Comparison of ENCODE assay signal across 20 mouse cellular contexts in genomic region chr14:30610940-30611339, GRCm38 (mm10). TPM values are rescaled to one million over a fixed set of nuclear protein-coding genes. Genes with fewer than 3 reads are reported as not detected.
DNase-seq lines count a peak whose midpoint lies in the region; ATAC-seq and TF ChIP-seq lines count a peak whose summit lies in the region.
"Had no signal": no experiment of that assay in that cellular context is flagged by ENCODE, and none has a peak within 500 bp of the region (broad histone marks: within the 10 kb centered on the region; RNA-seq: fewer than 3 reads in every experiment).

No protein-coding gene starts in this region.

- no peaks in the 10 kb centered on the region for H3K9me3 ChIP-seq in hindbrain, embryonic 10.5 days
- H3K9me3 ChIP-seq in hindbrain, postnatal 0 days (ENCODE audit: low read length): no peaks in the 10 kb centered on the region
- H3K9me3 ChIP-seq in midbrain, embryonic 11.5 days (ENCODE audit: control insufficient read depth, low read length): no peaks in the 10 kb centered on the region
- H3K9me3 ChIP-seq in midbrain, embryonic 13.5 days: no peaks in the 10 kb centered on the region
- H3K9me3 ChIP-seq in liver, embryonic 11.5 days (ENCODE audit: control insufficient read depth, low read length): no peaks in the 10 kb centered on the region
- H3K9me3 ChIP-seq: embryonic facial prominence, embryonic 15.5 days; forebrain, embryonic 15.5 days; heart, embryonic 15.5 days; hindbrain, embryonic 15.5 days; intestine, embryonic 15.5 days; liver, embryonic 13.5 days; neural tube, embryonic 15.5 days had no signal

- H3K4me1 ChIP-seq in hindbrain, embryonic 10.5 days (replicated peaks): peaks cover 33% of the 10 kb centered on the region
- H3K4me1 ChIP-seq in hindbrain, postnatal 0 days (ENCODE audit: insufficient read depth, low read length): no peaks in the 10 kb centered on the region
- no peaks in the 10 kb centered on the region; the same call in 1 of the 2 replicates for H3K4me1 ChIP-seq in midbrain, embryonic 11.5 days (ENCODE audit: control insufficient read depth, insufficient read depth, low read length)
- no peaks in the 10 kb centered on the region for H3K4me1 ChIP-seq in midbrain, embryonic 13.5 days (replicated peaks)
- H3K4me1 ChIP-seq in liver, embryonic 11.5 days (replicated peaks; ENCODE audit: control insufficient read depth, insufficient read depth, low read length): peaks cover 11% of the 10 kb centered on the region
- H3K4me1 ChIP-seq: forebrain, embryonic 15.5 days; hindbrain, embryonic 15.5 days; neural tube, embryonic 15.5 days had no signal

- no peak overlapping the region for H3K4me3 ChIP-seq in hindbrain, embryonic 10.5 days
- no peak overlapping the region for H3K4me3 ChIP-seq in hindbrain, postnatal 0 days (ENCODE audit: low read length)
- no peak overlapping the region for H3K4me3 ChIP-seq in midbrain, embryonic 11.5 days (ENCODE audit: low read depth, low read length)
- H3K4me3 ChIP-seq in midbrain, embryonic 13.5 days (replicated peaks): no peak overlapping the region
- H3K4me3 ChIP-seq in liver, embryonic 11.5 days (ENCODE audit: low read depth, low read length): no peak overlapping the region
- H3K4me3 ChIP-seq: embryonic facial prominence, embryonic 15.5 days; forebrain, embryonic 15.5 days; heart, embryonic 15.5 days; hindbrain, embryonic 15.5 days; intestine, embryonic 15.5 days; layer of hippocampus, adult 2 months; liver, embryonic 13.5 days; neural tube, embryonic 15.5 days had no signal

- H3K9ac ChIP-seq in hindbrain, postnatal 0 days (replicated peaks; ENCODE audit: low read length): no peak overlapping the region
- no peak overlapping the region for H3K9ac ChIP-seq in midbrain, embryonic 11.5 days (ENCODE audit: low read length)
- H3K9ac ChIP-seq in midbrain, embryonic 13.5 days (replicated peaks): no peak overlapping the region
- H3K9ac ChIP-seq in liver, embryonic 11.5 days (ENCODE audit: low read depth, low read length): no peak overlapping the region
- H3K9ac ChIP-seq: embryonic facial prominence, embryonic 15.5 days; forebrain, embryonic 15.5 days; heart, embryonic 15.5 days; hindbrain, embryonic 15.5 days; intestine, embryonic 15.5 days; liver, embryonic 13.5 days; neural tube, embryonic 15.5 days had no signal

- peak overlapping the region; percentile 62; the same call in 1 of the 2 replicates for H3K27ac ChIP-seq in hindbrain, embryonic 10.5 days
- no peak overlapping the region for H3K27ac ChIP-seq in hindbrain, postnatal 0 days
- H3K27ac ChIP-seq in midbrain, embryonic 11.5 days (ENCODE audit: low read depth, low read length): no peak overlapping the region
- H3K27ac ChIP-seq in midbrain, embryonic 13.5 days: no peak overlapping the region
- H3K27ac ChIP-seq in liver, embryonic 11.5 days (ENCODE audit: low read depth, low read length): no peak overlapping the region
- H3K27ac ChIP-seq: embryonic facial prominence, embryonic 15.5 days; forebrain, embryonic 15.5 days; heart, embryonic 15.5 days; hindbrain, embryonic 15.5 days; intestine, embryonic 15.5 days; layer of hippocampus, adult 2 months; liver, embryonic 13.5 days; neural tube, embryonic 15.5 days had no signal

- peaks cover 22% of the 10 kb centered on the region for H3K36me3 ChIP-seq in hindbrain, embryonic 10.5 days
- no peaks in the 10 kb centered on the region for H3K36me3 ChIP-seq in hindbrain, postnatal 0 days (ENCODE audit: insufficient read depth, low read length)
- no peaks in the 10 kb centered on the region for H3K36me3 ChIP-seq in midbrain, embryonic 11.5 days (ENCODE audit: control insufficient read depth, insufficient read depth, low read length)
- no peaks in the 10 kb centered on the region for H3K36me3 ChIP-seq in midbrain, embryonic 13.5 days
- peaks cover 5% of the 10 kb centered on the region; the same call in 1 of the 2 replicates for H3K36me3 ChIP-seq in liver, embryonic 11.5 days (ENCODE audit: control insufficient read depth, insufficient read depth, low read length)
- H3K36me3 ChIP-seq: forebrain, embryonic 15.5 days; hindbrain, embryonic 15.5 days; intestine, embryonic 15.5 days; neural tube, embryonic 15.5 days had no signal

- intact Hi-C loops in heart, postnatal 36 days (cut with DNase I): loop anchor here (5.0 kb wide), 1 partner anchor 41 kb away; the partner anchor contains the start of gene Rft1

- DNase-seq in heart, adult 11 months: peak; percentile 96
- DNase-seq in heart, postnatal 36 days: no peak
- DNase-seq in hindbrain, embryonic 10.5 days (ENCODE audit: low spot score): no peak
- no peak for DNase-seq in hindbrain, postnatal 0 days (ENCODE audit: low spot score)
- peak; percentile 77 for DNase-seq in midbrain, embryonic 11.5 days (ENCODE audit: low spot score, missing footprints)
- DNase-seq in liver, embryonic 11.5 days (ENCODE audit: low spot score): no peak
- DNase-seq: adrenal gland, postnatal 25 days; cerebellum, adult 9-10 months; kidney, adult 8-10 months; kidney, postnatal 14 days; liver, embryonic 13.5 days; lung, postnatal 14 days had no signal

- no peak for ATAC-seq in hindbrain, postnatal 0 days
- ATAC-seq in midbrain, embryonic 11.5 days (ENCODE audit: low FRiP score): no peak
- ATAC-seq in midbrain, embryonic 13.5 days: no peak
- ATAC-seq in liver, embryonic 11.5 days (replicated peaks; ENCODE audit: low FRiP score): no peak
- ATAC-seq: forebrain, embryonic 15.5 days; intestine, embryonic 15.5 days had no signal

- H3K27me3 ChIP-seq in hindbrain, embryonic 10.5 days (ENCODE audit: insufficient read depth, poor library complexity, severe bottlenecking): no peaks in the 10 kb centered on the region
- no peaks in the 10 kb centered on the region for H3K27me3 ChIP-seq in hindbrain, postnatal 0 days (ENCODE audit: insufficient read depth, low read length)
- H3K27me3 ChIP-seq in midbrain, embryonic 11.5 days (ENCODE audit: control insufficient read depth, insufficient read depth, low read length): no peaks in the 10 kb centered on the region
- no peaks in the 10 kb centered on the region for H3K27me3 ChIP-seq in midbrain, embryonic 13.5 days
- H3K27me3 ChIP-seq in liver, embryonic 11.5 days (replicated peaks; ENCODE audit: control insufficient read depth, insufficient read depth, low read length): no peaks in the 10 kb centered on the region
- H3K27me3 ChIP-seq: embryonic facial prominence, embryonic 15.5 days; forebrain, embryonic 15.5 days; heart, embryonic 15.5 days; hindbrain, embryonic 15.5 days; intestine, embryonic 15.5 days; liver, embryonic 13.5 days; neural tube, embryonic 15.5 days had no signal

- WGBS in hindbrain, embryonic 10.5 days: 86% methylated on average over 3 of the region's 3 CpGs
- WGBS in hindbrain, postnatal 0 days: 78% methylated on average over 3 of the region's 3 CpGs
- WGBS in midbrain, embryonic 11.5 days: 86% methylated on average over 3 of the region's 3 CpGs
- WGBS in midbrain, embryonic 13.5 days: 89% methylated on average over 3 of the region's 3 CpGs
- 85% methylated on average over 3 of the region's 3 CpGs for WGBS in liver, embryonic 11.5 days

- H3K4me2 ChIP-seq in hindbrain, postnatal 0 days (ENCODE audit: low read depth, low read length): no peak overlapping the region
- H3K4me2 ChIP-seq in midbrain, embryonic 11.5 days: no peak overlapping the region
- H3K4me2 ChIP-seq in midbrain, embryonic 13.5 days (replicated peaks): no peak overlapping the region
- no peak overlapping the region for H3K4me2 ChIP-seq in liver, embryonic 11.5 days
- H3K4me2 ChIP-seq: embryonic facial prominence, embryonic 15.5 days; forebrain, embryonic 15.5 days; heart, embryonic 15.5 days; hindbrain, embryonic 15.5 days; intestine, embryonic 15.5 days; liver, embryonic 13.5 days; neural tube, embryonic 15.5 days had no signal

- no peak for TF ChIP-seq CTCF in hindbrain, postnatal 0 days (IDR thresholded peaks at IDR 0.05; ENCODE audit: low read depth)

RNA-seq across cellular contexts. Expression of gene Prkcd, which starts 15.1 kb away (rescaled TPM):
- total RNA-seq in heart, postnatal 36 days (2021): 10 to 100 TPM; 10.5 to 14.3 TPM
- polyA plus RNA-seq in hindbrain, embryonic 10.5 days (2016; fragmentation: Nextera tagmentation; extraction: Ambion mirVana): 28.7 and 35.4 TPM in 2 replicates
- total RNA-seq in hindbrain, postnatal 0 days (2014; rRNA removed): 26.2 and 26.8 TPM in 2 replicates
- polyA plus RNA-seq in hindbrain, postnatal 0 days (2015; fragmentation: Nextera tagmentation; extraction: Ambion mirVana): 19.6 and 20.4 TPM in 2 replicates
- polyA plus RNA-seq in midbrain, embryonic 11.5 days (2014; fragmentation: Nextera tagmentation; extraction: Ambion mirVana): 17.6 and 20.1 TPM in 2 replicates
- polyA plus RNA-seq in midbrain, embryonic 13.5 days (2015; fragmentation: Nextera tagmentation; extraction: Ambion mirVana): 14.5 and 17.4 TPM in 2 replicates
- polyA plus RNA-seq in liver, embryonic 11.5 days (2014; fragmentation: Nextera tagmentation; extraction: Ambion mirVana): 34.7 and 38.4 TPM in 2 replicates

RNA-seq across cellular contexts. Expression of gene Rft1, which starts 43.2 kb away (rescaled TPM):
- total RNA-seq in heart, postnatal 36 days (2021): 1 to 10 TPM; 6.8 to 7.4 TPM
- 13.0 and 13.6 TPM in 2 replicates for polyA plus RNA-seq in hindbrain, embryonic 10.5 days (2016; fragmentation: Nextera tagmentation; extraction: Ambion mirVana)
- 11.4 and 18.2 TPM in 2 replicates for total RNA-seq in hindbrain, postnatal 0 days (2014; rRNA removed)
- 10.0 and 10.1 TPM in 2 replicates for polyA plus RNA-seq in hindbrain, postnatal 0 days (2015; fragmentation: Nextera tagmentation; extraction: Ambion mirVana)
- polyA plus RNA-seq in midbrain, embryonic 11.5 days (2014; fragmentation: Nextera tagmentation; extraction: Ambion mirVana): 11.0 and 12.3 TPM in 2 replicates
- 10.8 and 10.9 TPM in 2 replicates for polyA plus RNA-seq in midbrain, embryonic 13.5 days (2015; fragmentation: Nextera tagmentation; extraction: Ambion mirVana)
- polyA plus RNA-seq in liver, embryonic 11.5 days (2014; fragmentation: Nextera tagmentation; extraction: Ambion mirVana): 9.7 and 9.8 TPM in 2 replicates

Comparison
In these comparisons a context has a peak if more than half of its experiments do, and no peak if none do; other contexts are left out.
1. DNase-seq: peak in heart, adult 11 months (single experiment) and midbrain, embryonic 11.5 days (single experiment); none in heart, postnatal 36 days (0 of 2), hindbrain, embryonic 10.5 days (single experiment), hindbrain, postnatal 0 days (single experiment) and liver, embryonic 11.5 days (single experiment).